Mouse (Mus musculus): ENCODE data around the gene Gm49721. TPM values are rescaled to one million over a fixed set of nuclear protein-coding genes. Genes with fewer than 3 reads are reported as not detected.
A peak's percentile ranks its signal among the peaks of the same experiment; 100 is the strongest.
"Not testable (repeated sequence)": the region's sequence is repeated elsewhere in the genome, so short reads cannot be mapped to it uniquely, and the experiment has no call there.

Gm49721 gene
- total and polyA plus RNA-seq, 2 experiments = 0.17 TPM; not detected in 1

GRCm38 (mm10) chr17:6960349-6960748 lies 18.4 kb upstream of the Gm49721 start:
- not testable (repeated sequence) for H3K27me3 ChIP-seq (ENCODE audit: control insufficient read depth, insufficient read depth, low read length); H3K79me2 ChIP-seq (ENCODE audit: control insufficient read depth, insufficient read depth, low read length); H3K4me1 ChIP-seq (ENCODE audit: control insufficient read depth, insufficient read depth, low read length); H3K9ac ChIP-seq (ENCODE audit: low read depth, low read length); H3K36me3 ChIP-seq (ENCODE audit: control insufficient read depth, insufficient read depth, low read length)
- peak overlapping the region; percentile 67; the same call in 1 of the 2 replicates for H3K4me3 ChIP-seq (ENCODE audit: insufficient read depth, low read depth, low read length)
- peak overlapping the region; percentile 34; the same call in 1 of the 2 replicates for H3K27ac ChIP-seq (replicated peaks; ENCODE audit: insufficient read depth, low read depth, low read length)
- peak; percentile 27 for DNase-seq (ENCODE audit: extremely low read depth, low read depth, low spot score)
- under 1% methylated on average over 12 of the region's 12 CpGs for WGBS

- not testable (repeated sequence) for H3K4me1 ChIP-seq (ENCODE audit: control insufficient read depth, insufficient read depth, low read length)
- peak within 1 kb of the TSS; percentile 76 for H3K27ac ChIP-seq (replicated peaks; ENCODE audit: insufficient read depth, low read depth, low read length)
Measured at GRCm38 (mm10) chr17:6960776-6961175, 17.9 kb upstream of the Gm49721 start, which contains the start of gene Tagap1. Gene Tagap1, minus strand, starts transcription at chr17:6961156.

DNA sequence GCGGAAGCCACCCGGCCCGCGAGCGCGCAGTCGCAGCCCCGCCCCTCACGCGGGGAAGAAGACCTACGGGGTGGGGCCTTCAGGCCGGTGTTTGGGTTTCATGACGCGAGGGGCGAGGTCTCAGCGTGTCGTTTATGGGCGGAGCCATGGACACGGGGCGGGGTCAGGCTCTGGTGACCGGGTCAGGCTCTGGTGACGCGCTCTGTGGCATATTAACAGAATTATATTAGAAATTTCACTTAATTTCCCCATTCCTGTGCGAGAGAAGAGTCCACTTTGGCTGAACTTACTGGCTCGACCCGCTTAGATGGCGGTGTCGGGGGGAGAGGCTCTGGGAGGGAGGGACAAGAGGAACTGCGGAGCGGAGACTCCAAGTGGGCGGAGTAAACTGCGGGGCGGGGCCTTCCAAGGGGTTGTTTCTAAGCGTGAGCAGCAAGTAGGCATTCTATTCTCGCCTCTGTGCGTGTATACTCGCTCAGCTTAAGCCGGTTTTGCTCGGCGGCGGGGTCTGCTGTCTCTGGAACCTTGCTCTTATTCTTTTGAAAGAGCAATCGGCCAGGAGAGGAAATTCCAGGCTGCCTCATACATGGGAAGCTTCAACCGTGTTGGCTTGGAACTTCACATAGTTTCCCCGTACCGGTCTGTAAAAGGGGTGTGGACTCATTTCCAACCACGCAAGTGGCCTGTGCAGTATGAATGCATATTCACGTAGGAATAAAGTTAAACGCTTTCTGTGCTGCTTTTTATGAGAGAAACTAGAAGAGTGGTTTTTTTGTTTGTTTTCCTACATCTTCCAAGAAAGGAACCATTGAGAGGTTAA lies 17.3 kb upstream of the Gm49721 start:
- WGBS = 1% methylated on average over 18 of the region's 48 CpGs
- not testable (repeated sequence) for H3K27me3 ChIP-seq (ENCODE audit: control insufficient read depth, insufficient read depth, low read length); H3K79me2 ChIP-seq (ENCODE audit: control insufficient read depth, insufficient read depth, low read length); H3K36me3 ChIP-seq (ENCODE audit: control insufficient read depth, insufficient read depth, low read length); H3K4me1 ChIP-seq (ENCODE audit: control insufficient read depth, insufficient read depth, low read length)
- Histone ChIP-seq H3K9ac (ENCODE audit: low read depth, low read length) (peak overlapping the region; percentile 58; the same call in 1 of the 2 replicates), H3K4me3 (ENCODE audit: insufficient read depth, low read depth, low read length) (peak overlapping the region; percentile 59), H3K27ac (replicated peaks; ENCODE audit: insufficient read depth, low read depth, low read length) (peak overlapping the region; percentile 76)
- DNase-seq (ENCODE audit: extremely low read depth, low read depth, low spot score) = peak; percentile 46

More at GRCm38 (mm10) chr17:6960776-6961175, 17.9 kb upstream of the Gm49721 start, which contains the start of gene Tagap1:
- Histone ChIP-seq H3K4me3 (ENCODE audit: insufficient read depth, low read depth, low read length) (peak within 1 kb of the TSS; percentile 67), H3K9ac (ENCODE audit: low read depth, low read length) (peak within 1 kb of the TSS; percentile 82)
- WGBS = 2% methylated on average over 36 of the region's 51 CpGs
- H3K36me3 ChIP-seq (ENCODE audit: control insufficient read depth, insufficient read depth, low read length); H3K27me3 ChIP-seq (ENCODE audit: control insufficient read depth, insufficient read depth, low read length); H3K79me2 ChIP-seq (ENCODE audit: control insufficient read depth, insufficient read depth, low read length): not testable (repeated sequence)
- peak; percentile 27 for DNase-seq (ENCODE audit: extremely low read depth, low read depth, low spot score)

DNA sequence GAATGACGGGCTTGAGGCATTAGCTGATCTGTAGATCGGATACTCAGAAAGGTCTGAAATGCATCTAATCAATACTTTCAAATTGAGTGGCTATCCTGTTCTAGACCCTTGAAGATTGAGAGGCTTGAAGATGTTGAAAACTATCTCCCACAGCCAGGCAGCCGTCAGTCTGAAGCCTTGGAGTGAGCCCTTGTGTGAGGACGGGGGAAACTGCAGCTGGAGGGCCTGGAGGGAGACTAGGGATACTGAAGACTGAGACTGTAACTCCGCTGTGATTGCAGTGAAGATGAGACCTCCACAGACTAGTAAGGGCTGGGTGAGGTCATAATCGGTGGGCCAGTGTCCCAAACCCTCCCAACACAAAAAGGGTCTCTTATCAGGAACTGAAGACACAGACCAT lies 16.4 kb upstream of the Gm49721 start:
- H3K79me2 ChIP-seq (ENCODE audit: control insufficient read depth, insufficient read depth, low read length) = not testable (repeated sequence)

DNA sequence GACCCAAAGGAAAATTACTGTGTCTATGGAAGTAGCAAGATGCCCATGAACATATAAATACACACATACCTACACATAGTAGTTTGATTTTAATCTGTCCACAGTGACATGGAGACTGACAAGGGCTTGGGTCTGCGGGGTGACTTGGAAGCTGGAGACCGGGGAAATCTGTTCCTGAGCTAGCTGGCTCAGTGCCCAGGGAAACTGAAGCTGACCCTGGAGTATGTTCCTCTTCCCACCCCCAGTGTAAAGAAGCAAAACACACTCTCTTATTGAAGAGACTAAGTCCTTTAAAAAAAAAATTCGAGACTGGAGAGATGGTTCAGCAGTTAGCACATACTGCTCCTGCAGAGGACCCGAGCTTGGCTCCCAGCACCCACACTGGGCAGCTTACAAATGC lies 15.8 kb upstream of the Gm49721 start:
- H3K9ac ChIP-seq (ENCODE audit: low read depth, low read length); H3K79me2 ChIP-seq (ENCODE audit: control insufficient read depth, insufficient read depth, low read length); H3K27me3 ChIP-seq (ENCODE audit: control insufficient read depth, insufficient read depth, low read length); H3K36me3 ChIP-seq (ENCODE audit: control insufficient read depth, insufficient read depth, low read length); H3K4me1 ChIP-seq (ENCODE audit: control insufficient read depth, insufficient read depth, low read length); H3K27ac ChIP-seq (replicated peaks; ENCODE audit: insufficient read depth, low read depth, low read length); H3K4me3 ChIP-seq (ENCODE audit: insufficient read depth, low read depth, low read length): not testable (repeated sequence)
- DNase-seq (ENCODE audit: extremely low read depth, low read depth, low spot score) = peak; percentile 7
- WGBS = 60% methylated on average over 4 of the region's 4 CpGs

More for the DNA sequence above, 16.4 kb upstream of the Gm49721 start:
- not testable (repeated sequence) for H3K27ac ChIP-seq (replicated peaks; ENCODE audit: insufficient read depth, low read depth, low read length); H3K36me3 ChIP-seq (ENCODE audit: control insufficient read depth, insufficient read depth, low read length); H3K9ac ChIP-seq (ENCODE audit: low read depth, low read length); DNase-seq (ENCODE audit: extremely low read depth, low read depth, low spot score); H3K4me3 ChIP-seq (ENCODE audit: insufficient read depth, low read depth, low read length); H3K4me1 ChIP-seq (ENCODE audit: control insufficient read depth, insufficient read depth, low read length); H3K27me3 ChIP-seq (ENCODE audit: control insufficient read depth, insufficient read depth, low read length)
- 76% methylated on average over 4 of the region's 6 CpGs for WGBS

DNA sequence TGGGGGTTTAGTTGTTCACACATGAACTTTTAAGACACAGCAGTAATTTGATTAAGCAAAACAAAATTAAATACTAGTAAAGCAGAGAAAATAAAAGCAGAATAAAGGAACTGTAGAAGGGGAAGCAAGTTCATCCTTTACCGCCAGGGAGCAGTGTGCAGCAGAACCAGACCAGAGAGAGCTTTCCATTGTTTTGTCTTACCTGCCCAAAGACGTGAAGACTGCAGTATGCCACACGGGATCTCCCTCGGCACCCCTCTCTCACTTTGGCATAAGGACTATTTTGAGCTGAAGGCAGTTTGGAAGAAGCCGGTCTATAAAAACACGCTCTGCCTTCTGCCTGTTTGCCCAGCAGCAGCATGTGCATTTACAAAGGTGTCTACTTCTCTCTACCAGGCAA lies 13.3 kb upstream of the Gm49721 start:
- H3K9ac ChIP-seq (ENCODE audit: low read depth, low read length); H3K27ac ChIP-seq (replicated peaks; ENCODE audit: insufficient read depth, low read depth, low read length); H3K4me3 ChIP-seq (ENCODE audit: insufficient read depth, low read depth, low read length); H3K27me3 ChIP-seq (ENCODE audit: control insufficient read depth, insufficient read depth, low read length); H3K36me3 ChIP-seq (ENCODE audit: control insufficient read depth, insufficient read depth, low read length); H3K4me1 ChIP-seq (ENCODE audit: control insufficient read depth, insufficient read depth, low read length); H3K79me2 ChIP-seq (ENCODE audit: control insufficient read depth, insufficient read depth, low read length): not testable (repeated sequence)
- DNase-seq (ENCODE audit: extremely low read depth, low read depth, low spot score) = peak; percentile 9
- WGBS = 11% methylated on average over 6 of the region's 6 CpGs
- TF ChIP-seq CTCF (IDR thresholded peaks at IDR 0.05; ENCODE audit: low read depth, low read length) = peak; percentile 34; the same call in 1 of the 2 replicates

DNA sequence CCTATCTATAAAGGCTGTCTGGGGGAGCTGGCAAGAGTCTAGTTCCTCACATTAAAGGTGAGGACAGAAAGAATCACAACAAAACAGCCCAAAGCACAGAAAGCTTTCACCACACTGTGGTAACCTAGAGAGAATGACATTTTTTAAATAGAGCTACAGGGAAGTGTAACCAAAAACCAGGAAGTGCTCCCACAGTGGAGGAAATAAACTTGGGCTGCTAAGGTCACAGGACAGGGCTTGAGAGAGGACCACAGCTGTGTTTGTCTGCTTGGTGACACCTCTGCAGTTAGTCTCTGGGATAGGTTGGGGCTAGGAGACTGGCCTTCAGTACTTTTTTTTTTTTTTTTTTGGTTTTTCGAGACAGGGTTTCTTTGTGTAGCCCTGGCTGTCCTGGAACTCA lies 11.0 kb upstream of the Gm49721 start:
- H3K9ac ChIP-seq (ENCODE audit: low read depth, low read length); H3K4me3 ChIP-seq (ENCODE audit: insufficient read depth, low read depth, low read length); H3K4me1 ChIP-seq (ENCODE audit: control insufficient read depth, insufficient read depth, low read length); H3K27me3 ChIP-seq (ENCODE audit: control insufficient read depth, insufficient read depth, low read length); DNase-seq (ENCODE audit: extremely low read depth, low read depth, low spot score); H3K27ac ChIP-seq (replicated peaks; ENCODE audit: insufficient read depth, low read depth, low read length); H3K79me2 ChIP-seq (ENCODE audit: control insufficient read depth, insufficient read depth, low read length); H3K36me3 ChIP-seq (ENCODE audit: control insufficient read depth, insufficient read depth, low read length): not testable (repeated sequence)
- 56% methylated on average over 1 of the region's 1 CpGs for WGBS

DNA sequence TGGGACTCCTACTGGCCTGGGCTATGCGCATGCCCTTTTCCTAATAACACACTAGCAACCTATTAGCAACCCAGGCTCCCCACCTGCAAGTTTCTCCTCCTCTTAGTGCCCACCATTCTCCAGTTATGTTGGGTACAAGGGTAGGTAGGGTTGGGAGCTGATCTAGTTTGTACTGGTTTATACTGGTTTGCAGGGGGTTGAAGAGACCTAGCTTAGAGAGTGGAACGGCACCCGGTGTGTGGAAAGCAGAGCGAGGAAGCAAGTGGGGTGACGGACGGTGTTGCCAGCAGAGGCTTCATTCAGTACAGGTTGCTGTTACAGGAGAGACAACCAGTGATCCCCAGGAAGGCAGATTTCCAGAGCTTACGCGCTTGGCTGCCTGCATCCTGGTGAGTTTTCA lies 8.4 kb upstream of the Gm49721 start, which contains the start of gene Rnaset2b:
Rnaset2b (plus strand) TSS at position 301 of the 400 bp plus-strand sequence.
- H3K9ac ChIP-seq (ENCODE audit: low read depth, low read length); H3K79me2 ChIP-seq (ENCODE audit: control insufficient read depth, insufficient read depth, low read length); DNase-seq (ENCODE audit: extremely low read depth, low read depth, low spot score); H3K36me3 ChIP-seq (ENCODE audit: control insufficient read depth, insufficient read depth, low read length); H3K4me1 ChIP-seq (ENCODE audit: control insufficient read depth, insufficient read depth, low read length); H3K27me3 ChIP-seq (ENCODE audit: control insufficient read depth, insufficient read depth, low read length); H3K27ac ChIP-seq (replicated peaks; ENCODE audit: insufficient read depth, low read depth, low read length); H3K4me3 ChIP-seq (ENCODE audit: insufficient read depth, low read depth, low read length): not testable (repeated sequence)
- WGBS = 89% methylated on average over 1 of the region's 8 CpGs

GRCm38 (mm10) chr17:6971238-6971637 lies 7.5 kb upstream of the Gm49721 start:
- not testable (repeated sequence) for H3K27me3 ChIP-seq (ENCODE audit: control insufficient read depth, insufficient read depth, low read length); H3K4me3 ChIP-seq (ENCODE audit: insufficient read depth, low read depth, low read length); H3K4me1 ChIP-seq (ENCODE audit: control insufficient read depth, insufficient read depth, low read length); H3K36me3 ChIP-seq (ENCODE audit: control insufficient read depth, insufficient read depth, low read length); H3K27ac ChIP-seq (replicated peaks; ENCODE audit: insufficient read depth, low read depth, low read length); H3K9ac ChIP-seq (ENCODE audit: low read depth, low read length); DNase-seq (ENCODE audit: extremely low read depth, low read depth, low spot score); H3K79me2 ChIP-seq (ENCODE audit: control insufficient read depth, insufficient read depth, low read length)
- 81% methylated on average over 8 of the region's 8 CpGs for WGBS

Measured in liver, adult 2 months (tissue).